15 mouse cellular contexts compared by ENCODE assay signal in the genomic region with DNA sequence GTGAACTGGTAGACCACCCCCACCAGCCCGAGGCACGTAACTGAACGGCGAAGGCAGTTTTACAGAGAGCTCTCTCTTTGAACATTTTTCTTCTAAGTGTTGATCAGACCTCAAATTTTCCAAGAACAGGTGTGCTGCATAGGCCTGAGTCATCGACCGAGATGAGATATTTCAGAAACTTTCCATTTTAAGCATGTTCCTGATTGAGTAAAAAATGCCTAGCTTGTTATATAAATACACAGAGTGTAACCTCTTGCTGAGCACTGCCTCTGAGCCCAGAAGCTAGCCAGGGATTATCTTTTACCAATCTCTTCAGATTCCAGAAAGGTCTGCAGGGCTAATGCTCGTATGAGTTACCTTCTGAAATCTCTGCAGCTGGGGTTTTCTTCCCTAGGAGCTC.
"Had no signal": no experiment of that assay in that cellular context is flagged by ENCODE, and none has a peak within 500 bp of the region (broad histone marks: within the 10 kb centered on the region; RNA-seq: fewer than 3 reads in every experiment).

No protein-coding gene starts in this region.

- H3K27me3 ChIP-seq: kidney, embryonic 15.5 days; liver, embryonic 15.5 days; neural tube, embryonic 15.5 days had no signal

- H3K9ac ChIP-seq: kidney, embryonic 15.5 days; liver, embryonic 15.5 days; midbrain, embryonic 13.5 days; neural tube, embryonic 15.5 days had no signal

- H3K4me3 ChIP-seq: kidney, embryonic 15.5 days; limb, embryonic 10.5 days; liver, embryonic 15.5 days; midbrain, embryonic 13.5 days; myocyte; neural tube, embryonic 15.5 days had no signal

- H3K4me1 ChIP-seq: limb, embryonic 10.5 days; liver, embryonic 15.5 days; neural tube, embryonic 15.5 days had no signal

- H3K27ac ChIP-seq: kidney, embryonic 15.5 days; limb, embryonic 10.5 days; liver, embryonic 15.5 days; midbrain, embryonic 13.5 days; neural tube, embryonic 15.5 days; stomach, postnatal 0 days had no signal

- H3K9me3 ChIP-seq: kidney, embryonic 15.5 days; limb, embryonic 10.5 days; liver, embryonic 15.5 days; midbrain, embryonic 13.5 days; neural tube, embryonic 15.5 days had no signal

- H3K36me3 ChIP-seq: kidney, embryonic 15.5 days; limb, embryonic 10.5 days; liver, embryonic 15.5 days; midbrain, embryonic 13.5 days; neural tube, embryonic 15.5 days had no signal

- ATAC-seq: lung, postnatal 0 days had no signal

- H3K4me2 ChIP-seq: kidney, embryonic 15.5 days; liver, embryonic 11.5 days; liver, embryonic 15.5 days; midbrain, embryonic 13.5 days; neural tube, embryonic 15.5 days had no signal

- DNase-seq: kidney, adult 2 months; kidney, postnatal 14 days; lung, adult 2 months; lung, postnatal 36 days; right cerebral cortex, adult 18-20 months; thymus, postnatal 4 days had no signal
